Mouse (Mus musculus) MEL (cell line): Measurements from ENCODE around the gene Dppa4.

Experiments
- ETS1 ChIP-seq: IDR thresholded peaks from 2 replicates; pipeline ENCODE4 v1.6.1; 2012; ENCODE audit warnings: low read depth, mild to moderate bottlenecking, inconsistent platforms, low read length, improper control_type of control experiment, moderate library complexity
- MYC ChIP-seq: IDR thresholded peaks from 2 replicates; pipeline ENCODE4 v1.6.1; 2011; ENCODE audit warnings: low read depth, mild to moderate bottlenecking, low read length, improper control_type of control experiment, moderate library complexity
- POLR2A ChIP-seq, 2 experiments: IDR thresholded peaks; 2 replicates each; pipeline ENCODE4 v1.6.1; 2011 to 2012; ENCODE audit warnings: low read length in 2 of 2, mild to moderate bottlenecking in 2 of 2, control low read depth in 1 of 2, improper control_type of control experiment in 1 of 2, low read depth in 1 of 2, moderate library complexity in 1 of 2; ENCODE audit not compliant: control insufficient read depth in 1 of 2, insufficient read depth in 1 of 2, poor library complexity in 1 of 2
- ZC3H11A ChIP-seq: IDR thresholded peaks from 2 replicates; pipeline ENCODE4 v1.6.1; 2012; ENCODE audit warnings: low read depth, mild to moderate bottlenecking, inconsistent platforms, low read length, improper control_type of control experiment

GRCm38 (mm10) chr16:48237676-48238075 lies 45.9 kb upstream of the Dppa4 start:
- TF ChIP-seq MYC (no peak), ZC3H11A (no peak), ETS1 (no peak), POLR2A (IDR thresholded peaks at IDR 0.05; ENCODE audit: control insufficient read depth in 1 of 2, insufficient read depth in 1 of 2, low read depth in 1 of 2, low read length in 2 of 2, poor library complexity in 1 of 2) (no peak)
